Mouse (Mus musculus) gastrocnemius, adult 2 months (tissue): ENCODE results near the gene Tnrc18. TPM values are rescaled to one million over a fixed set of nuclear protein-coding genes. Genes with fewer than 3 reads are reported as not detected.

Experiments
- DNase-seq: peaks from one replicate; pipeline ENCODE4 v3.0.0; 2022
- H3K27ac ChIP-seq: fragments of 200-600 bp; 2 replicates; pipeline ENCODE4 v1.8.1; 2022; ENCODE audit warnings: mild to moderate bottlenecking
- H3K4me3 ChIP-seq: fragments of 200-600 bp; 2 replicates; pipeline ENCODE4 v1.8.1; 2022; ENCODE audit warnings: mild to moderate bottlenecking, moderate library complexity
- CTCF ChIP-seq: fragments of 200-600 bp; IDR thresholded peaks from 2 replicates; pipeline ENCODE4 v1.8.1; 2022; ENCODE audit warnings: antibody characterized with exemption, mild to moderate bottlenecking, moderate library complexity
- intact Hi-C: fragments of 180-260 bp; cut with DNase I; formaldehyde crosslinking; loops from one replicate; pipeline ENCODE4 v1.15.1; 2025
- total RNA-seq, 2 experiments: library from RNA; stranded (reverse); gene quantifications; 2 replicates each; pipeline ENCODE4 v1.2.3; 2021

The Tnrc18 gene
- total RNA-seq, 2 experiments from 2014 or later = 31.5 to 32.0 TPM

- Histone ChIP-seq H3K27ac (peak overlapping the region; percentile 100), H3K4me3 (peak overlapping the region; percentile 99)
- TF ChIP-seq CTCF = no peak
- intact Hi-C loops = no loop called here
- DNase-seq = peak; percentile 86
Measured at GRCm38 (mm10) chr5:142812976-142813721, 4.3 kb downstream of the Tnrc18 start.

GRCm38 (mm10) chr5:142812621-142812975, 4.9 kb downstream of the Tnrc18 start:
- DNase-seq = no peak
- Histone ChIP-seq H3K27ac (peak overlapping the region; percentile 100), H3K4me3 (peak overlapping the region; percentile 99)
- intact Hi-C loops = no loop called here
- TF ChIP-seq CTCF = no peak

- intact Hi-C loops = no loop called here
Measured at GRCm38 (mm10) chr5:142811870-142812443, 5.5 kb downstream of the Tnrc18 start.

GRCm38 (mm10) chr5:142810710-142811599, 6.5 kb downstream of the Tnrc18 start:
- TF ChIP-seq CTCF = no peak
- H3K27ac ChIP-seq = peak overlapping the region; percentile 20; the same call in 1 of the 2 replicates
- no peak overlapping the region for H3K4me3 ChIP-seq
- intact Hi-C loops = no loop called here
- DNase-seq = no peak

More at GRCm38 (mm10) chr5:142811870-142812443, 5.5 kb downstream of the Tnrc18 start:
- no peak for DNase-seq
- Histone ChIP-seq H3K27ac (no peak overlapping the region), H3K4me3 (no peak overlapping the region)
- no peak for TF ChIP-seq CTCF

GRCm38 (mm10) chr5:142807661-142808060, 9.8 kb downstream of the Tnrc18 start:
- Histone ChIP-seq H3K27ac (no peak overlapping the region), H3K4me3 (no peak overlapping the region)
- intact Hi-C loops = no loop called here
- TF ChIP-seq CTCF = no peak
- DNase-seq = no peak

GRCm38 (mm10) chr5:142803746-142804145, 13.7 kb downstream of the Tnrc18 start:
- intact Hi-C loops = no loop called here
- peak overlapping the region; percentile 8; the same call in 1 of the 2 replicates for H3K27ac ChIP-seq
- no peak for TF ChIP-seq CTCF
- no peak for DNase-seq
- H3K4me3 ChIP-seq = no peak overlapping the region

- no peak for TF ChIP-seq CTCF
- no peak for DNase-seq
- no peak overlapping the region for H3K27ac ChIP-seq
- no peak overlapping the region for H3K4me3 ChIP-seq
- intact Hi-C loops = no loop called here
Measured at GRCm38 (mm10) chr5:142802884-142803283, 14.6 kb downstream of the Tnrc18 start.

- H3K4me3 ChIP-seq = no peak overlapping the region
- no peak for TF ChIP-seq CTCF
- no peak for DNase-seq
- no peak overlapping the region for H3K27ac ChIP-seq
- intact Hi-C loops = no loop called here
Measured at GRCm38 (mm10) chr5:142801977-142802376, 15.5 kb downstream of the Tnrc18 start.

- H3K27ac ChIP-seq = no peak overlapping the region
- intact Hi-C loops = no loop called here
- TF ChIP-seq CTCF = no peak
- H3K4me3 ChIP-seq = no peak overlapping the region
- no peak for DNase-seq
Measured at GRCm38 (mm10) chr5:142800656-142801055, 16.8 kb downstream of the Tnrc18 start.

- Histone ChIP-seq H3K4me3 (no peak overlapping the region), H3K27ac (no peak overlapping the region)
- intact Hi-C loops = no loop called here
- TF ChIP-seq CTCF = no peak
- no peak for DNase-seq
Measured at GRCm38 (mm10) chr5:142800198-142800597, 17.3 kb downstream of the Tnrc18 start.

- no peak overlapping the region for H3K27ac ChIP-seq
- H3K4me3 ChIP-seq = no peak overlapping the region
- intact Hi-C loops = no loop called here
- TF ChIP-seq CTCF = no peak
- DNase-seq = no peak
Measured at GRCm38 (mm10) chr5:142799259-142799658, 18.2 kb downstream of the Tnrc18 start.

GRCm38 (mm10) chr5:142798190-142798589, 19.3 kb downstream of the Tnrc18 start:
- no peak overlapping the region for H3K4me3 ChIP-seq
- DNase-seq = no peak
- intact Hi-C loops = no loop called here
- TF ChIP-seq CTCF = no peak
- no peak overlapping the region; the same call in 1 of the 2 replicates for H3K27ac ChIP-seq

- no peak for TF ChIP-seq CTCF
- intact Hi-C loops = no loop called here
- no peak overlapping the region for H3K4me3 ChIP-seq
- peak overlapping the region; percentile 35 for H3K27ac ChIP-seq
- no peak for DNase-seq
Measured at GRCm38 (mm10) chr5:142797620-142798019, 19.8 kb downstream of the Tnrc18 start.
